Mouse (Mus musculus) stomach, embryonic 15.5 days (tissue): Measurements from ENCODE around the gene Olfr1301. TPM values are rescaled to one million over a fixed set of nuclear protein-coding genes. Genes with fewer than 3 reads are reported as not detected.

Source experiments
- ATAC-seq: fragments of 200-750 bp; cut with Nextera tagmentation; 2 replicates; pipeline ENCODE4 v1.8.0; 2017; ENCODE audit warnings: low read depth, moderate number of reproducible peaks, moderate TSS enrichment; ENCODE audit not compliant: insufficient read depth, low FRiP score
- H3K27ac ChIP-seq: fragments of 300-500 bp; sonication (generic); 2 replicates; pipeline ENCODE4 v1.5.1; 2015; ENCODE audit warnings: mild to moderate bottlenecking, inconsistent platforms
- H3K27me3 ChIP-seq: fragments of 300-500 bp; sonication (generic); replicated peaks from 2 replicates; pipeline ENCODE4 v1.6.1; 2015; ENCODE audit warnings: inconsistent platforms
- H3K36me3 ChIP-seq: fragments of 300-500 bp; sonication (generic); 2 replicates; pipeline ENCODE4 v1.6.1; 2015; ENCODE audit warnings: inconsistent platforms
- H3K4me1 ChIP-seq: fragments of 300-500 bp; sonication (generic); 2 replicates; pipeline ENCODE4 v1.6.1; 2015; ENCODE audit warnings: inconsistent platforms
- H3K4me2 ChIP-seq: fragments of 300-500 bp; sonication (generic); 2 replicates; pipeline ENCODE4 v1.6.1; 2015; ENCODE audit warnings: mild to moderate bottlenecking, inconsistent platforms
- H3K4me3 ChIP-seq: fragments of 300-500 bp; sonication (generic); replicated peaks from 2 replicates; pipeline ENCODE4 v1.5.1; 2015; ENCODE audit warnings: inconsistent platforms
- H3K9ac ChIP-seq: fragments of 300-500 bp; sonication (generic); 2 replicates; pipeline ENCODE4 v1.6.1; 2015; ENCODE audit warnings: inconsistent platforms
- H3K9me3 ChIP-seq: fragments of 300-500 bp; sonication (generic); 2 replicates; pipeline ENCODE4 v1.6.1; 2016; ENCODE audit warnings: inconsistent platforms
- WGBS: fragments of 180-500 bp; shearing (Covaris S2); methylation state at CpG from one replicate; pipeline ENCODE4 v1.1.7; 2015; 5-methylcytosine and 5-hydroxymethylcytosine counted together
- polyA plus RNA-seq: library from polyadenylated mRNA; unstranded; fragments of >200 nt; fragmentation: Nextera tagmentation; extraction: Ambion mirVana; gene quantifications from 2 replicates; pipeline ENCODE4 v1.2.1, GENCODE M21; 2015

Olfr1301 gene
- polyA plus RNA-seq = not detected in 2 replicates

DNA sequence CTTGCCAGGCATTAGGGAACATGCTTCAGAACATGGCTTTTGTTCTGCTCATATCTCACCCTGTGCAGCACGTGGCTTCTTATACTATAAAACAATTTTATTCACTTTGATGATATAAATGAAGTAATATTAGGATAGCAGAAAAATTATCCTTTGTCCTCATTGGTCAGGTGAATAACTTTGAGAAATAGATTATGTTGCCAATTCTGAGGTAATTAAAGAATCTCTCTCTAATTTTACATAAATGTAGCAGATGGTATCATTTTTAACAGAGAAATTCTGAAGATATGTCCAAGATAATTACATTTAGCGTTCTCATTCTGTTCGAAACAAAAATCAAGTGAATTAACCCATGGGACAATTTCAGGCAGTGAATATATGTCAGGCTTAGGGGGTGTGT lies at the start of gene Olfr1301:
Gene Olfr1301 (plus strand): TSS at position 301 of the 400 bp plus-strand sequence.
- Histone ChIP-seq H3K9me3 (no peaks in the 10 kb centered on the region), H3K4me3 (no peak within 1 kb of the TSS), H3K9ac (no peak within 1 kb of the TSS), H3K27me3 (no peaks in the 10 kb centered on the region), H3K36me3 (no peaks in the 10 kb centered on the region), H3K4me2 (no peak within 1 kb of the TSS), H3K27ac (no peak within 1 kb of the TSS), H3K4me1 (no peaks in the 10 kb centered on the region)
- no peak for ATAC-seq
- 80% methylated on average over 3 of the region's 3 CpGs for WGBS

DNA sequence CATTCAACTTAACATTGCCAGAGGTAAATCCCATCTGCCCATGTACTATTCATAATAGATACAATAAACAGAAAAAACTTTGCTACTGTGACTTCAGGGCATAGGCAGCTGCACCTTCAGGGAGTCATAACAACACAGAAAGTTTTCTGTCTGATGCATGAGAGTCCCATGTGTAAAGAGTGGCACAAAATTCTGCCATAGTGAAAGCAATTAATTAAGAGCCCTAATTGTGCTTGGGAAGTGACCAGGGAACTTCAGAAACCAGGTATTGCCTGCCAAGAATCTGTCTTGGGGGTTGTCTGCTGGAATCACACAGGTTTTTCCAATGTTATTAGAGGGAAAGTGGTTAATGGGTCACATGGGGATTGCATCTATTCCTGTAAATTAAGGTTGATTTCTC lies 24.1 kb upstream of the Olfr1301 start:
- Histone ChIP-seq H3K4me3 (no peak overlapping the region), H3K9me3 (no peaks in the 10 kb centered on the region), H3K27ac (no peak overlapping the region), H3K4me2 (no peak overlapping the region), H3K27me3 (no peaks in the 10 kb centered on the region), H3K4me1 (no peaks in the 10 kb centered on the region), H3K9ac (no peak overlapping the region), H3K36me3 (no peaks in the 10 kb centered on the region)
- no peak for ATAC-seq

DNA sequence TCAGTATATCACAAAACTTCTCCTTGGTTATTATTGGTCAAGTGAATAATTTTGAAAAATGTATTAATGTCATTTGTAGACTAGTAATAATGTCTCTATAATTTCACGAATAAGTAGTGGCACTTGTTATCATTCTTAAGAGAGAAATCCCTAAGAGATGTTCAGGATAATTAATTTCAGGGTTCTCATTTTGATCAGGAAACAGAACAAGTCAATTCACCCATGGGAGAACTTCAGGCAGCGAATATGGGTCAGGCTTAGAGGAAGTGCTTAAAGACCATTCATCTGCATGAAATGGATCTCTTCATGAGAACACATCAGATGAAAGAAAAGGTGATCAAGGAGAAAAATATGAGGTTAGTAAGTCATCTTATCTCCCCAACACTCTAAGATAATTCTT lies 26.3 kb downstream of the Olfr1301 start, which contains the start of gene Olfr1302:
Gene Olfr1302 (plus strand): TSS at position 301 of the 400 bp plus-strand sequence.
- ATAC-seq = no peak

More for the DNA sequence above, 26.3 kb downstream of the Olfr1301 start, which contains the start of gene Olfr1302:
- 74% methylated on average over 2 of the region's 2 CpGs for WGBS
- Histone ChIP-seq H3K4me3 (no peak within 1 kb of the TSS), H3K4me1 (no peaks in the 10 kb centered on the region), H3K9ac (no peak within 1 kb of the TSS), H3K36me3 (no peaks in the 10 kb centered on the region), H3K27me3 (no peaks in the 10 kb centered on the region), H3K4me2 (no peak within 1 kb of the TSS), H3K9me3 (no peaks in the 10 kb centered on the region), H3K27ac (no peak within 1 kb of the TSS)

Other genes with a start within 250 kb of the Olfr1301 start
- not detected in 2 replicates for gene Olfr1293-ps, start 225.8 kb upstream of the Olfr1301 start, polyA plus RNA-seq
- gene Olfr1294, start 210.7 kb upstream of the Olfr1301 start, polyA plus RNA-seq = not detected in 2 replicates
- not detected in 2 replicates for gene Olfr1295, start 181.3 kb upstream of the Olfr1301 start, polyA plus RNA-seq
- not detected in 2 replicates for gene Olfr1297, start 124.5 kb upstream of the Olfr1301 start, polyA plus RNA-seq
- gene Olfr1298, start 101.8 kb upstream of the Olfr1301 start, polyA plus RNA-seq = not detected in 2 replicates
- gene Olfr1299, start 89.6 kb upstream of the Olfr1301 start, polyA plus RNA-seq = not detected in 2 replicates
- not detected in 2 replicates for gene Olfr1302, start 26.4 kb downstream of the Olfr1301 start, polyA plus RNA-seq
- gene Olfr1303, start 69.3 kb downstream of the Olfr1301 start, polyA plus RNA-seq = not detected in 2 replicates
- gene Olfr1305, start 126.1 kb downstream of the Olfr1301 start, polyA plus RNA-seq = not detected in 2 replicates
- gene Olfr1306, start 165.3 kb downstream of the Olfr1301 start, polyA plus RNA-seq = not detected in 2 replicates
- gene Olfr1307, start 198.4 kb downstream of the Olfr1301 start, polyA plus RNA-seq = not detected in 2 replicates
- gene Olfr1308, start 213.9 kb downstream of the Olfr1301 start, polyA plus RNA-seq = not detected in 2 replicates
- gene Olfr1309, start 239.3 kb downstream of the Olfr1301 start, polyA plus RNA-seq = not detected in 2 replicates